Mouse (Mus musculus) cerebellum, adult 2 months (tissue): ENCODE results near the gene Anxa6.

Experiments
- CTCF ChIP-seq: fragments of 200-500 bp; IDR thresholded peaks from 2 replicates; pipeline ENCODE4 v1.5.1; 2011; ENCODE audit warnings: low read depth, mild to moderate bottlenecking, control low read depth, low read length, moderate library complexity, borderline replicate concordance; ENCODE audit not compliant: insufficient read depth
- POLR2A ChIP-seq: fragments of 200-500 bp; IDR thresholded peaks from 2 replicates; pipeline ENCODE4 v1.6.1; 2011; ENCODE audit warnings: low read length, control low read depth, borderline replicate concordance; ENCODE audit not compliant: insufficient read depth

GRCm38 (mm10) chr11:54984581-54984980 lies 48.7 kb downstream of the Anxa6 start:
- TF ChIP-seq CTCF = no peak
- no peak for TF ChIP-seq POLR2A
